Mouse (Mus musculus) intestine, embryonic 15.5 days (tissue): ENCODE results near the gene Tdrd5. TPM values are rescaled to one million over a fixed set of nuclear protein-coding genes. Genes with fewer than 3 reads are reported as not detected.

Experiments
- ATAC-seq: fragments of 200-750 bp; cut with Nextera tagmentation; 2 replicates; pipeline ENCODE4 v1.8.0; 2017; ENCODE audit warnings: moderate TSS enrichment, moderate library complexity
- H3K27ac ChIP-seq: fragments of 300-500 bp; sonication (generic); 2 replicates; pipeline ENCODE4 v1.5.1; 2015; ENCODE audit warnings: mild to moderate bottlenecking, inconsistent platforms
- H3K27me3 ChIP-seq: fragments of 300-500 bp; sonication (generic); replicated peaks from 2 replicates; pipeline ENCODE4 v1.6.1; 2015; ENCODE audit warnings: inconsistent platforms
- H3K36me3 ChIP-seq: fragments of 300-500 bp; sonication (generic); 2 replicates; pipeline ENCODE4 v1.6.1; 2015; ENCODE audit warnings: inconsistent platforms
- H3K4me1 ChIP-seq: fragments of 300-500 bp; sonication (generic); replicated peaks from 2 replicates; pipeline ENCODE4 v1.6.1; 2015; ENCODE audit warnings: inconsistent platforms
- H3K4me2 ChIP-seq: fragments of 300-500 bp; sonication (generic); replicated peaks from 2 replicates; pipeline ENCODE4 v1.6.1; 2015; ENCODE audit warnings: mild to moderate bottlenecking, inconsistent platforms
- H3K4me3 ChIP-seq: fragments of 300-500 bp; sonication (generic); replicated peaks from 2 replicates; pipeline ENCODE4 v1.5.1; 2015; ENCODE audit warnings: inconsistent platforms
- H3K9ac ChIP-seq: fragments of 300-500 bp; sonication (generic); 2 replicates; pipeline ENCODE4 v1.6.1; 2015; ENCODE audit warnings: inconsistent platforms
- H3K9me3 ChIP-seq: fragments of 300-500 bp; sonication (generic); 2 replicates; pipeline ENCODE4 v1.6.1; 2016; ENCODE audit warnings: inconsistent platforms
- WGBS: fragments of 180-500 bp; shearing (Covaris S2); methylation state at CpG from one replicate; pipeline ENCODE4 v1.1.7; 2015; 5-methylcytosine and 5-hydroxymethylcytosine counted together
- polyA plus RNA-seq: library from polyadenylated mRNA; unstranded; fragments of >200 nt; fragmentation: Nextera tagmentation; extraction: Ambion mirVana; gene quantifications from 2 replicates; pipeline ENCODE4 v1.2.1, GENCODE M21; 2015

Gene Tdrd5
- polyA plus RNA-seq, 1 experiment from 2014 or later, result 0.70 TPM

GRCm38 (mm10) chr1:156217393-156217792 is 86.1 kb downstream of the Tdrd5 start:
- Histone ChIP-seq H3K27me3 (no peaks in the 10 kb centered on the region), H3K4me1 (peaks cover 11% of the 10 kb centered on the region), H3K9me3 (no peaks in the 10 kb centered on the region), H3K27ac (no peak overlapping the region), H3K4me3 (no peak overlapping the region), H3K9ac (no peak overlapping the region), H3K36me3 (no peaks in the 10 kb centered on the region), H3K4me2 (no peak overlapping the region)
- 23% methylated on average over 3 of the region's 3 CpGs for WGBS
- peak; percentile 89 for ATAC-seq

GRCm38 (mm10) chr1:156216249-156216648 is 87.2 kb downstream of the Tdrd5 start:
- Histone ChIP-seq H3K4me1 (0 out of 2 replicates have a peak, but pooled peaks cover 5% of the 10 kb centered on the region), H3K9ac (no peak overlapping the region), H3K4me3 (no peak overlapping the region), H3K4me2 (no peak overlapping the region), H3K36me3 (no peaks in the 10 kb centered on the region), H3K9me3 (no peaks in the 10 kb centered on the region), H3K27ac (no peak overlapping the region), H3K27me3 (no peaks in the 10 kb centered on the region)
- WGBS, result 75% methylated on average over 4 of the region's 4 CpGs
- no peak for ATAC-seq

GRCm38 (mm10) chr1:156214651-156215050 is 88.8 kb downstream of the Tdrd5 start:
- Histone ChIP-seq H3K27me3 (no peaks in the 10 kb centered on the region), H3K27ac (no peak overlapping the region), H3K4me2 (no peak overlapping the region), H3K9me3 (no peaks in the 10 kb centered on the region), H3K9ac (no peak overlapping the region), H3K4me1 (0 out of 2 replicates have a peak, but pooled peaks cover 5% of the 10 kb centered on the region), H3K4me3 (no peak overlapping the region), H3K36me3 (no peaks in the 10 kb centered on the region)
- WGBS, result 76% methylated on average over 8 of the region's 8 CpGs
- no peak for ATAC-seq

GRCm38 (mm10) chr1:156212923-156213322 is 90.5 kb downstream of the Tdrd5 start:
- WGBS, result 83% methylated on average over 5 of the region's 5 CpGs
- Histone ChIP-seq H3K4me2 (no peak overlapping the region), H3K4me1 (0 out of 2 replicates have a peak, but pooled peaks cover 4% of the 10 kb centered on the region), H3K36me3 (no peaks in the 10 kb centered on the region), H3K9ac (no peak overlapping the region), H3K9me3 (no peaks in the 10 kb centered on the region), H3K4me3 (no peak overlapping the region), H3K27ac (no peak overlapping the region), H3K27me3 (no peaks in the 10 kb centered on the region)
- ATAC-seq, result peak; percentile 58; the same call in 1 of the 2 replicates

GRCm38 (mm10) chr1:156211809-156212317 is 91.6 kb downstream of the Tdrd5 start:
- no peak overlapping the region for H3K4me3 ChIP-seq
- WGBS, result 64% methylated on average over 6 of the region's 6 CpGs
- no peak overlapping the region for H3K9ac ChIP-seq
- H3K4me1 ChIP-seq, result no peaks in the 10 kb centered on the region
- no peak overlapping the region for H3K27ac ChIP-seq
- no peaks in the 10 kb centered on the region for H3K9me3 ChIP-seq
- no peak for ATAC-seq
- H3K4me2 ChIP-seq, result no peak overlapping the region
- H3K27me3 ChIP-seq, result peaks cover 1% of the 10 kb centered on the region
- H3K36me3 ChIP-seq, result no peaks in the 10 kb centered on the region

Other genes starting within 250 kb of the Tdrd5 start
- gene Fam163a, start 98.6 kb downstream of the Tdrd5 start, polyA plus RNA-seq, result 5.7 and 6.3 TPM in 2 replicates
- 0.05 TPM in 1 of 2 replicates, not detected in the other for gene Nphs2, start 7.1 kb upstream of the Tdrd5 start, polyA plus RNA-seq
- gene Gm2000, start 62.4 kb upstream of the Tdrd5 start, polyA plus RNA-seq, result 833 and 863 TPM in 2 replicates
- 0.28 and 0.76 TPM in 2 replicates for gene Axdnd1, start 117.5 kb upstream of the Tdrd5 start, polyA plus RNA-seq
- 78.4 and 88.6 TPM in 2 replicates for gene Soat1, start 170.7 kb upstream of the Tdrd5 start, polyA plus RNA-seq
- gene Gm10031, start 220.3 kb upstream of the Tdrd5 start, polyA plus RNA-seq, result 0.37 and 0.62 TPM in 2 replicates